Mouse (Mus musculus) stomach, embryonic 16.5 days (tissue): ENCODE results near the gene Col27a1. TPM values are rescaled to one million over a fixed set of nuclear protein-coding genes. Genes with fewer than 3 reads are reported as not detected.

ENCODE experiments used
- ATAC-seq: fragments of 200-750 bp; cut with Nextera tagmentation; 2 replicates; pipeline ENCODE4 v1.8.0; 2017; ENCODE audit warnings: moderate number of reproducible peaks, moderate TSS enrichment; ENCODE audit not compliant: insufficient read depth, low FRiP score
- H3K27ac ChIP-seq: fragments of 300-500 bp; sonication (generic); 2 replicates; pipeline ENCODE4 v1.5.1; 2014; ENCODE audit warnings: low read length
- H3K27me3 ChIP-seq: fragments of 300-500 bp; sonication (generic); 2 replicates; pipeline ENCODE4 v1.6.1; 2014; ENCODE audit warnings: low read length, control low read depth, mixed read lengths; ENCODE audit not compliant: control insufficient read depth, insufficient read depth
- H3K36me3 ChIP-seq: fragments of 300-500 bp; sonication (generic); 2 replicates; pipeline ENCODE4 v1.6.1; 2014; ENCODE audit warnings: low read length; ENCODE audit not compliant: control insufficient read depth, insufficient read depth
- H3K4me1 ChIP-seq: fragments of 300-500 bp; sonication (generic); 2 replicates; pipeline ENCODE4 v1.6.1; 2014; ENCODE audit warnings: low read length, control low read depth, mixed read lengths; ENCODE audit not compliant: control insufficient read depth, insufficient read depth
- H3K4me2 ChIP-seq: fragments of 300-500 bp; sonication (generic); 2 replicates; pipeline ENCODE4 v1.6.1; 2014; ENCODE audit warnings: low read depth, low read length, mixed read lengths
- H3K4me3 ChIP-seq: fragments of 300-500 bp; sonication (generic); replicated peaks from 2 replicates; pipeline ENCODE4 v1.5.1; 2014; ENCODE audit warnings: mild to moderate bottlenecking, low read length
- H3K9ac ChIP-seq: fragments of 300-500 bp; sonication (generic); 2 replicates; pipeline ENCODE4 v1.6.1; 2014; ENCODE audit warnings: low read length
- H3K9me3 ChIP-seq: fragments of 300-500 bp; sonication (generic); replicated peaks from 2 replicates; pipeline ENCODE4 v1.6.1; 2016; ENCODE audit warnings: low read length, control low read depth; ENCODE audit not compliant: control insufficient read depth
- WGBS: fragments of 180-500 bp; shearing (Covaris S2); extraction: QIAGEN DNeasy Blood & Tissue Kit; methylation state at CpG from one replicate; pipeline ENCODE4 v1.1.7; 2014; 5-methylcytosine and 5-hydroxymethylcytosine counted together
- microRNA counts: library from miRNA; unstranded; fragments of <30 nt; microRNA quantifications from one replicate; lab custom pipeline; 2016
- microRNA-seq: library from miRNA; unstranded; fragments of <30 nt; microRNA quantifications from one replicate; pipeline ENCODE4, GENCODE M21; 2016
- polyA plus RNA-seq: library from polyadenylated mRNA; unstranded; fragments of >200 nt; fragmentation: Nextera tagmentation; extraction: Ambion mirVana; gene quantifications from 2 replicates; pipeline ENCODE4 v1.2.1, GENCODE M21; 2015

The Col27a1 gene
- polyA plus RNA-seq, 1 experiment from 2014 or later, result 13.3 TPM

GRCm38 (mm10) chr4:63373404-63373803, 159.6 kb downstream of the Col27a1 start:
- H3K4me3 ChIP-seq, result no peak overlapping the region
- 85% methylated on average over 8 of the region's 8 CpGs for WGBS
- no peak for ATAC-seq
- H3K36me3 ChIP-seq, result peaks cover 5% of the 10 kb centered on the region; the same call in 1 of the 2 replicates
- H3K27me3 ChIP-seq, result no peaks in the 10 kb centered on the region
- H3K9me3 ChIP-seq, result no peaks in the 10 kb centered on the region
- H3K27ac ChIP-seq, result no peak overlapping the region
- no peak overlapping the region for H3K4me2 ChIP-seq
- no peak overlapping the region for H3K9ac ChIP-seq
- H3K4me1 ChIP-seq, result peaks cover 14% of the 10 kb centered on the region

- H3K9me3 ChIP-seq, result no peaks in the 10 kb centered on the region
- no peak overlapping the region for H3K4me2 ChIP-seq
- no peaks in the 10 kb centered on the region for H3K27me3 ChIP-seq
- H3K4me1 ChIP-seq, result peaks cover 14% of the 10 kb centered on the region
- peaks cover 7% of the 10 kb centered on the region; the same call in 1 of the 2 replicates for H3K36me3 ChIP-seq
- no peak overlapping the region for H3K4me3 ChIP-seq
- H3K27ac ChIP-seq, result no peak overlapping the region
- no peak overlapping the region for H3K9ac ChIP-seq
- no peak; the same call in 1 of the 2 replicates for ATAC-seq
- 76% methylated on average over 12 of the region's 12 CpGs for WGBS
These were observed 160.5 kb downstream of the Col27a1 start for GRCm38 (mm10) chr4:63374331-63374730.

- H3K36me3 ChIP-seq, result peaks cover 12% of the 10 kb centered on the region; the same call in 1 of the 2 replicates
These were observed 161.6 kb downstream of the Col27a1 start for GRCm38 (mm10) chr4:63375367-63375766.

GRCm38 (mm10) chr4:63377483-63377882, 163.7 kb downstream of the Col27a1 start:
- Histone ChIP-seq H3K9ac (no peak overlapping the region), H3K4me3 (no peak overlapping the region), H3K4me2 (no peak overlapping the region), H3K9me3 (no peaks in the 10 kb centered on the region), H3K36me3 (peaks cover 18% of the 10 kb centered on the region; the same call in 1 of the 2 replicates), H3K4me1 (peaks cover 14% of the 10 kb centered on the region), H3K27ac (no peak overlapping the region), H3K27me3 (no peaks in the 10 kb centered on the region)
- 74% methylated on average over 7 of the region's 7 CpGs for WGBS
- ATAC-seq, result no peak

More at GRCm38 (mm10) chr4:63375367-63375766, 161.6 kb downstream of the Col27a1 start:
- Histone ChIP-seq H3K4me3 (no peak overlapping the region), H3K27me3 (no peaks in the 10 kb centered on the region), H3K9me3 (no peaks in the 10 kb centered on the region), H3K27ac (no peak overlapping the region), H3K4me1 (peaks cover 14% of the 10 kb centered on the region), H3K9ac (0 out of 2 replicates have a peak overlapping the region, but pooled peaks have one; percentile 17), H3K4me2 (no peak overlapping the region)
- ATAC-seq, result peak; percentile 45; the same call in 1 of the 2 replicates
- 47% methylated on average over 1 of the region's 1 CpGs for WGBS

GRCm38 (mm10) chr4:63382676-63383369, 169.0 kb downstream of the Col27a1 start:
- H3K4me2 ChIP-seq, result no peak overlapping the region
- no peak overlapping the region for H3K27ac ChIP-seq
- peaks cover 14% of the 10 kb centered on the region; the same call in 1 of the 2 replicates for H3K36me3 ChIP-seq
- H3K4me3 ChIP-seq, result no peak overlapping the region
- no peak overlapping the region for H3K9ac ChIP-seq
- no peaks in the 10 kb centered on the region for H3K27me3 ChIP-seq
- no peaks in the 10 kb centered on the region for H3K4me1 ChIP-seq
- H3K9me3 ChIP-seq, result no peaks in the 10 kb centered on the region
- ATAC-seq, result no peak
- 86% methylated on average over 4 of the region's 4 CpGs for WGBS

GRCm38 (mm10) chr4:63383474-63383873, 169.7 kb downstream of the Col27a1 start:
- H3K36me3 ChIP-seq, result peaks cover 12% of the 10 kb centered on the region; the same call in 1 of the 2 replicates
- no peak overlapping the region for H3K27ac ChIP-seq
- WGBS, result 94% methylated on average over 12 of the region's 12 CpGs
- ATAC-seq, result no peak
- no peak overlapping the region for H3K4me2 ChIP-seq
- H3K4me1 ChIP-seq, result no peaks in the 10 kb centered on the region
- H3K27me3 ChIP-seq, result no peaks in the 10 kb centered on the region
- no peaks in the 10 kb centered on the region for H3K9me3 ChIP-seq
- no peak overlapping the region for H3K4me3 ChIP-seq
- no peak overlapping the region for H3K9ac ChIP-seq

GRCm38 (mm10) chr4:63384262-63384661, 170.5 kb downstream of the Col27a1 start:
- Histone ChIP-seq H3K27me3 (no peaks in the 10 kb centered on the region), H3K36me3 (peaks cover 11% of the 10 kb centered on the region; the same call in 1 of the 2 replicates), H3K9ac (no peak overlapping the region), H3K4me2 (no peak overlapping the region), H3K4me3 (no peak overlapping the region), H3K9me3 (no peaks in the 10 kb centered on the region), H3K4me1 (no peaks in the 10 kb centered on the region; the same call in 1 of the 2 replicates), H3K27ac (no peak overlapping the region)
- 89% methylated on average over 4 of the region's 4 CpGs for WGBS
- ATAC-seq, result no peak

MicroRNAs within 50 kb of the gene (microRNA counts, 519-probe panel; counts per million panel counts)
- microRNA mmu-miR-455 (lab: Ali Mortazavi, UCI), result 2,502 counts per million, percentile 54 among the panel's probes with 10 or more counts

Small RNAs within 50 kb of the gene (microRNA-seq; reads per million reads assigned to microRNA genes)
- 2,171 reads per million, percentile 84 among the genes with 10 or more reads in this experiment for gene Mir455

Other genes with a start within 250 kb of the Col27a1 start
- gene Zfp618, start 248.4 kb upstream of the Col27a1 start, polyA plus RNA-seq, result 23.1 and 24.0 TPM in 2 replicates
- 86.7 and 116 TPM in 2 replicates for gene Ambp, start 59.2 kb upstream of the Col27a1 start, polyA plus RNA-seq
- 27.3 and 27.4 TPM in 2 replicates for gene Kif12, start 41.9 kb upstream of the Col27a1 start, polyA plus RNA-seq
- 0.23 TPM in 1 of 2 replicates, not detected in the other for gene Orm1, start 130.6 kb downstream of the Col27a1 start, polyA plus RNA-seq
- gene Orm3, start 142.2 kb downstream of the Col27a1 start, polyA plus RNA-seq, result not detected in 2 replicates
- gene Orm2, start 148.4 kb downstream of the Col27a1 start, polyA plus RNA-seq, result not detected in 2 replicates
- gene Akna, start 189.3 kb downstream of the Col27a1 start, polyA plus RNA-seq, result 6.2 and 7.0 TPM in 2 replicates